Mouse (Mus musculus) stomach, embryonic 16.5 days (tissue): ENCODE data around the gene Ntf3. TPM values are rescaled to one million over a fixed set of nuclear protein-coding genes. Genes with fewer than 3 reads are reported as not detected.

Experiments
- ATAC-seq: fragments of 200-750 bp; cut with Nextera tagmentation; 2 replicates; pipeline ENCODE4 v1.8.0; 2017; ENCODE audit warnings: moderate number of reproducible peaks, moderate TSS enrichment; ENCODE audit not compliant: insufficient read depth, low FRiP score
- H3K27ac ChIP-seq: fragments of 300-500 bp; sonication (generic); 2 replicates; pipeline ENCODE4 v1.5.1; 2014; ENCODE audit warnings: low read length
- H3K27me3 ChIP-seq: fragments of 300-500 bp; sonication (generic); 2 replicates; pipeline ENCODE4 v1.6.1; 2014; ENCODE audit warnings: low read length, control low read depth, mixed read lengths; ENCODE audit not compliant: control insufficient read depth, insufficient read depth
- H3K36me3 ChIP-seq: fragments of 300-500 bp; sonication (generic); 2 replicates; pipeline ENCODE4 v1.6.1; 2014; ENCODE audit warnings: low read length; ENCODE audit not compliant: control insufficient read depth, insufficient read depth
- H3K4me1 ChIP-seq: fragments of 300-500 bp; sonication (generic); 2 replicates; pipeline ENCODE4 v1.6.1; 2014; ENCODE audit warnings: low read length, control low read depth, mixed read lengths; ENCODE audit not compliant: control insufficient read depth, insufficient read depth
- H3K4me2 ChIP-seq: fragments of 300-500 bp; sonication (generic); 2 replicates; pipeline ENCODE4 v1.6.1; 2014; ENCODE audit warnings: low read depth, low read length, mixed read lengths
- H3K4me3 ChIP-seq: fragments of 300-500 bp; sonication (generic); replicated peaks from 2 replicates; pipeline ENCODE4 v1.5.1; 2014; ENCODE audit warnings: mild to moderate bottlenecking, low read length
- H3K9ac ChIP-seq: fragments of 300-500 bp; sonication (generic); 2 replicates; pipeline ENCODE4 v1.6.1; 2014; ENCODE audit warnings: low read length
- H3K9me3 ChIP-seq: fragments of 300-500 bp; sonication (generic); replicated peaks from 2 replicates; pipeline ENCODE4 v1.6.1; 2016; ENCODE audit warnings: low read length, control low read depth; ENCODE audit not compliant: control insufficient read depth
- WGBS: fragments of 180-500 bp; shearing (Covaris S2); extraction: QIAGEN DNeasy Blood & Tissue Kit; methylation state at CpG from one replicate; pipeline ENCODE4 v1.1.7; 2014; 5-methylcytosine and 5-hydroxymethylcytosine counted together
- polyA plus RNA-seq: library from polyadenylated mRNA; unstranded; fragments of >200 nt; fragmentation: Nextera tagmentation; extraction: Ambion mirVana; gene quantifications from 2 replicates; pipeline ENCODE4 v1.2.1, GENCODE M21; 2015

Ntf3 gene
- polyA plus RNA-seq, 1 experiment from 2014 or later: 9.0 TPM

- WGBS: 78% methylated on average over 6 of the region's 6 CpGs
- no peak for ATAC-seq
- no peaks in the 10 kb centered on the region for H3K9me3 ChIP-seq
- H3K36me3 ChIP-seq: no peaks in the 10 kb centered on the region
- no peak overlapping the region for H3K27ac ChIP-seq
- no peak overlapping the region for H3K4me3 ChIP-seq
- no peak overlapping the region for H3K9ac ChIP-seq
- no peak overlapping the region for H3K4me2 ChIP-seq
- no peaks in the 10 kb centered on the region for H3K27me3 ChIP-seq
- H3K4me1 ChIP-seq: no peaks in the 10 kb centered on the region
Observed at GRCm38 (mm10) chr6:126102571-126102970, 64.1 kb downstream of the Ntf3 start.

GRCm38 (mm10) chr6:126102007-126102406 is 64.7 kb downstream of the Ntf3 start:
- Histone ChIP-seq H3K36me3 (no peaks in the 10 kb centered on the region), H3K9me3 (no peaks in the 10 kb centered on the region), H3K27me3 (no peaks in the 10 kb centered on the region), H3K9ac (no peak overlapping the region), H3K4me3 (no peak overlapping the region), H3K27ac (no peak overlapping the region), H3K4me2 (no peak overlapping the region), H3K4me1 (no peaks in the 10 kb centered on the region)
- no peak for ATAC-seq
- 88% methylated on average over 11 of the region's 11 CpGs for WGBS

GRCm38 (mm10) chr6:126100579-126100978 is 66.1 kb downstream of the Ntf3 start:
- no peak for ATAC-seq
- Histone ChIP-seq H3K27ac (no peak overlapping the region), H3K9ac (no peak overlapping the region), H3K4me2 (no peak overlapping the region), H3K27me3 (no peaks in the 10 kb centered on the region), H3K9me3 (no peaks in the 10 kb centered on the region), H3K4me1 (peaks cover 4% of the 10 kb centered on the region; the same call in 1 of the 2 replicates), H3K36me3 (no peaks in the 10 kb centered on the region), H3K4me3 (no peak overlapping the region)
- WGBS: 93% methylated on average over 1 of the region's 1 CpGs

GRCm38 (mm10) chr6:126097471-126097870 is 69.2 kb downstream of the Ntf3 start:
- Histone ChIP-seq H3K4me2 (no peak overlapping the region), H3K4me3 (no peak overlapping the region), H3K9me3 (no peaks in the 10 kb centered on the region), H3K27me3 (no peaks in the 10 kb centered on the region), H3K4me1 (peaks cover 5% of the 10 kb centered on the region; the same call in 1 of the 2 replicates), H3K9ac (no peak overlapping the region), H3K27ac (no peak overlapping the region), H3K36me3 (no peaks in the 10 kb centered on the region)
- no peak for ATAC-seq
- 65% methylated on average over 5 of the region's 5 CpGs for WGBS

DNA sequence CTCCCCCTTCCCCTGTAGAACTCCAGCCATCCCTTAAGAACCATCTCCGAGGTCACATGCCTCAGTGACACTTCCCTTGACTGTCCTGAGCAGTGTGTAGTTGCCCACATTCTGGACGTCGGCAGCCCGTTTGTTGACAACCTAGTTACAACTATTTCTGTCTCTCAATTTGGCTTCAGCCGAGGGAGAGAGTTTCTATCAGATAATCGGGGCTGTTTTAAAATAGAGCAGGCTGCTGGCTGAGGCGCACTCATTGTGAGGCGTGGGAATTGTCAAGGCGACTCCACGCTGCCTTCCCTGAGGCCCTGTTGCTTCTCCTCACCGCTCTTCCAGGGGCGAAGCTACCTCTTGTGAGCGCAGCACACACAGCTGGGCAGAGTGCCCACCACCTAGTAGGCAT is 70.6 kb downstream of the Ntf3 start:
- Histone ChIP-seq H3K9me3 (no peaks in the 10 kb centered on the region), H3K9ac (no peak overlapping the region), H3K27ac (peak overlapping the region; percentile 53), H3K36me3 (no peaks in the 10 kb centered on the region), H3K4me1 (peaks cover 5% of the 10 kb centered on the region; the same call in 1 of the 2 replicates), H3K4me3 (no peak overlapping the region), H3K27me3 (no peaks in the 10 kb centered on the region), H3K4me2 (no peak overlapping the region)
- peak; percentile 69; the same call in 1 of the 2 replicates for ATAC-seq
- WGBS: 61% methylated on average over 13 of the region's 13 CpGs

DNA sequence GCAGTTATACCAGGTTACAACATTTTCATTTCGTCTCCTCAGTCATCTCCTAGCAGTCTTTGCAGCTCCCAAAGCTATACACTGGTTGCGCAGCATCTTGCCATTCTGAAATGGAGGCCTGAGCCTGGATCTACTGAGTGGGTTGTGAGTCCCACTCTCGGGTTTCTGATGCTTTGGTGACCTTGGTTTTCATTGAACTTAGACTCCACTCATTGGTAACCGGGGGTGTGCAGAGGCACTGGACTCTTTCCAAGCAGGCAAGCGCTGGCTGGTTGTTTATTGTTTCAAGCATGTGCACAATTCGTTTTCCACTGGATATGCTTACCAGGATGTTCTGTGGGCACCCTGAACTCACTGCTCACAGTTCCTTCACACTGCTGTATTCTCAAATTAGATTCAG is 71.7 kb downstream of the Ntf3 start:
- no peaks in the 10 kb centered on the region for H3K27me3 ChIP-seq
- no peaks in the 10 kb centered on the region for H3K9me3 ChIP-seq
- no peak overlapping the region for H3K9ac ChIP-seq
- H3K4me3 ChIP-seq: no peak overlapping the region
- no peak for ATAC-seq
- no peaks in the 10 kb centered on the region for H3K36me3 ChIP-seq
- WGBS: 63% methylated on average over 6 of the region's 6 CpGs
- H3K4me2 ChIP-seq: no peak overlapping the region
- peaks cover 5% of the 10 kb centered on the region; the same call in 1 of the 2 replicates for H3K4me1 ChIP-seq
- no peak overlapping the region for H3K27ac ChIP-seq

GRCm38 (mm10) chr6:126092026-126092425 is 74.7 kb downstream of the Ntf3 start:
- peaks cover 5% of the 10 kb centered on the region; the same call in 1 of the 2 replicates for H3K4me1 ChIP-seq
- no peaks in the 10 kb centered on the region for H3K27me3 ChIP-seq
- H3K9me3 ChIP-seq: no peaks in the 10 kb centered on the region
- H3K36me3 ChIP-seq: no peaks in the 10 kb centered on the region
- H3K27ac ChIP-seq: no peak overlapping the region
- H3K9ac ChIP-seq: no peak overlapping the region
- 34% methylated on average over 5 of the region's 5 CpGs for WGBS
- H3K4me3 ChIP-seq: no peak overlapping the region
- ATAC-seq: no peak
- no peak overlapping the region for H3K4me2 ChIP-seq

DNA sequence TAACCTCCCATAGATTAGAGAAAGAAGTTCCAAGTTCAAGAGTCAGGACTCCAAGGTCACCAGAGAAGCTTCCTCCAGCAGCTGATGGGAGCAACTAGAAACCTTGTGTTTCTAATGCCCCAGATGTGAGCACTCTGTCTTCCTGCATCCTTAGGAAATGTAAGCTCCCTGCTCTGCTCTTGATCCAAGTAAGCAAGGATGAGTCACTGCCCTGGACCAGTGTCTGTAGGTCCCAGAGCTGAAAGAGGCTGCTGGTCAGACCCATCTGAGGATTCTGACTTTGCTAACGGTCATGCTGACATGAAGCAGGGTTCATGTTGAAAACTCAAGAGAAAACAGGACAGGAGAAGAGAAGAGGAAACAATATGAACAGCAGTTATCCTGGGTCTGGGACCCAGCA is 76.6 kb downstream of the Ntf3 start:
- 86% methylated on average over 1 of the region's 1 CpGs for WGBS
- H3K4me1 ChIP-seq: no peaks in the 10 kb centered on the region

GRCm38 (mm10) chr6:126088489-126089265 is 78.0 kb downstream of the Ntf3 start:
- H3K27me3 ChIP-seq: no peaks in the 10 kb centered on the region
- H3K9me3 ChIP-seq: no peaks in the 10 kb centered on the region
- no peaks in the 10 kb centered on the region for H3K4me1 ChIP-seq
- H3K9ac ChIP-seq: no peak overlapping the region
- no peak overlapping the region for H3K4me3 ChIP-seq
- H3K4me2 ChIP-seq: no peak overlapping the region
- H3K27ac ChIP-seq: no peak overlapping the region
- no peak for ATAC-seq
- 90% methylated on average over 12 of the region's 12 CpGs for WGBS
- no peaks in the 10 kb centered on the region for H3K36me3 ChIP-seq

More for the DNA sequence above, 76.6 kb downstream of the Ntf3 start:
- Histone ChIP-seq H3K27ac (no peak overlapping the region), H3K4me3 (no peak overlapping the region), H3K27me3 (no peaks in the 10 kb centered on the region), H3K4me2 (no peak overlapping the region), H3K9me3 (no peaks in the 10 kb centered on the region), H3K9ac (no peak overlapping the region), H3K36me3 (no peaks in the 10 kb centered on the region)
- ATAC-seq: no peak
